Mouse (Mus musculus) midbrain, embryonic 15.5 days (tissue): ENCODE measurements around the gene Crhr2. TPM values are rescaled to one million over a fixed set of nuclear protein-coding genes. Genes with fewer than 3 reads are reported as not detected.

Source experiments
- ATAC-seq: fragments of 200-750 bp; cut with Nextera tagmentation; replicated peaks from 2 replicates; pipeline ENCODE4 v1.8.0; 2017; ENCODE audit warnings: moderate TSS enrichment
- H3K27ac ChIP-seq: fragments of 300-500 bp; sonication (generic); 2 replicates; pipeline ENCODE4 v1.5.1; 2015; ENCODE audit warnings: mild to moderate bottlenecking, inconsistent platforms
- H3K27me3 ChIP-seq: fragments of 300-500 bp; sonication (generic); replicated peaks from 2 replicates; pipeline ENCODE4 v1.6.1; 2015; ENCODE audit warnings: inconsistent platforms
- H3K36me3 ChIP-seq: fragments of 300-500 bp; sonication (generic); replicated peaks from 2 replicates; pipeline ENCODE4 v1.6.1; 2015; ENCODE audit warnings: inconsistent platforms
- H3K4me1 ChIP-seq: fragments of 300-500 bp; sonication (generic); 2 replicates; pipeline ENCODE4 v1.6.1; 2015; ENCODE audit warnings: inconsistent platforms
- H3K4me2 ChIP-seq: fragments of 300-500 bp; sonication (generic); 2 replicates; pipeline ENCODE4 v1.6.1; 2015; ENCODE audit warnings: inconsistent platforms, mild to moderate bottlenecking, moderate library complexity
- H3K4me3 ChIP-seq: fragments of 300-500 bp; sonication (generic); 2 replicates; pipeline ENCODE4 v1.5.1; 2015; ENCODE audit warnings: mild to moderate bottlenecking, inconsistent platforms
- H3K9ac ChIP-seq: fragments of 300-500 bp; sonication (generic); 2 replicates; pipeline ENCODE4 v1.6.1; 2015; ENCODE audit warnings: mild to moderate bottlenecking, inconsistent platforms
- H3K9me3 ChIP-seq: fragments of 300-500 bp; sonication (generic); 2 replicates; pipeline ENCODE4 v1.6.1; 2016; ENCODE audit warnings: inconsistent platforms
- WGBS: fragments of 180-500 bp; shearing (Covaris S2); methylation state at CpG from one replicate; pipeline ENCODE4 v1.1.7; 2015; ENCODE audit warnings: mixed read lengths; 5-methylcytosine and 5-hydroxymethylcytosine counted together
- polyA plus RNA-seq: library from polyadenylated mRNA; unstranded; fragments of >200 nt; fragmentation: Nextera tagmentation; extraction: Ambion mirVana; gene quantifications from 2 replicates; pipeline ENCODE4 v1.2.1, GENCODE M21; 2015

Gene Crhr2
- polyA plus RNA-seq, 1 experiment from 2014 or later = 2.2 TPM

DNA sequence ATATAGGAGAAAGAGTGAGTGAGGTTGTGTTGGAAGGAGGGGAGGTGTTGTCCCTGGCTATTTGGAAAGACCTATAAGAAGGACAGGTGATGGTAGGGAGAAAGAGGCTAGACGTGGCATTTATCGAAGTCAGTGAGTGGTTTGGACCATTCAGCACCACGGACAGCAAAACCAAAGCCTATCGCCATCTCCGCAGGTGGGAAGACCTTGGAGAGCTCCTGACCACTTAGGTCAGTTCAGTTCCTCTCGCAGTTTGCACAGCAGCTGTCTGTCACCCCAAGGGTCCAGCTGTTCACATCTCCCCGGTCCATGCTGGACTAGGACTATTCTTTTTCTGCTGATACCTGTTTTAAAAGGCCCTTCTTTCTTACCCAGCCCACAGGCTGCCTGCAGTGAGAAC lies 24.5 kb downstream of the Crhr2 start:
- no peaks in the 10 kb centered on the region for H3K27me3 ChIP-seq
- WGBS = 17% methylated on average over 7 of the region's 7 CpGs

DNA sequence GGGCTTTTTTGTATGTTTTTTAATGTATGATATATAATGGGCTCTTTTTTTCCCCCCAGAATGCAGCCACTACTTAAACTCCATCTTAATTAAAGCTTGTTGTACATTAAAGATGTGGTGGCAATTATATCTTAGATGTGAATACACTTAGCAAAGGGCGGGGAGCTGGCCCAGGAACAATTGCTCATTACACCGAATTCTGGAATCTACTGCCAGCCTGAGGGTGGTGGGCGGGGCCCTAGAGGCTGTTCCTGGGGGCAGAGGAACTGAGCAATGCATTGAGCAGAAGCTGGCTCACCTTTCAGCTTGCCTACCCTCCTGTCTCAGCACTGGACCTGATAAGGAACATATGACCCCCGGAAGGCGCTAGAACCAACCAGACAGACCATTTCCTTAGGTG lies 34.2 kb downstream of the Crhr2 start:
- H3K27ac ChIP-seq = no peak overlapping the region
- H3K4me2 ChIP-seq = no peak overlapping the region
- no peaks in the 10 kb centered on the region for H3K9me3 ChIP-seq
- H3K4me3 ChIP-seq = no peak overlapping the region
- no peak overlapping the region for H3K9ac ChIP-seq
- H3K27me3 ChIP-seq = no peaks in the 10 kb centered on the region
- no peaks in the 10 kb centered on the region for H3K4me1 ChIP-seq
- 83% methylated on average over 5 of the region's 5 CpGs for WGBS
- no peaks in the 10 kb centered on the region for H3K36me3 ChIP-seq
- ATAC-seq = no peak

More for the DNA sequence above, 24.5 kb downstream of the Crhr2 start:
- no peaks in the 10 kb centered on the region for H3K4me1 ChIP-seq
- H3K27ac ChIP-seq = no peak overlapping the region
- H3K4me3 ChIP-seq = no peak overlapping the region
- no peak overlapping the region for H3K9ac ChIP-seq
- H3K9me3 ChIP-seq = no peaks in the 10 kb centered on the region
- no peak overlapping the region for H3K4me2 ChIP-seq
- ATAC-seq = no peak
- no peaks in the 10 kb centered on the region for H3K36me3 ChIP-seq

DNA sequence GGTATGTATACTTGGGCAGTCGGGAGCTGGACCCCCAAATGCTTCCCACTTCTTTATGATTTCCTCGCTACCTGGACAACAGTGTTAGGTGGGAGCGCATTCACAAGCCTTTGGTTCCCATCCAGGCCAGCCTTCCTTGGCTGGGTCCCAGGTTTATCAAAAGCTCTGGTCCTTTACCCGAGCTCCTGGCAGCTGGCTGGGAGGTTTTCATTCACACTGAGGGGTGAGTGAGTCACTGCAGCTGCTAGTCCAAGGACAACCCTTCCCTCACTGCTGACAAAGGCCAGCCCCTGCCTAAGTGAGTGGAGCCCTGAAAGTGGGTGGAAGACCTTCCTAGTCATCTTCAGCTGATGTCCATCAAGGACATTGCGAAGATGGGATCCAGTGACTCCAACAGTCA lies 34.8 kb downstream of the Crhr2 start:
- no peak for ATAC-seq
- H3K4me3 ChIP-seq = no peak overlapping the region
- 61% methylated on average over 5 of the region's 5 CpGs for WGBS
- no peak overlapping the region for H3K9ac ChIP-seq
- no peaks in the 10 kb centered on the region for H3K36me3 ChIP-seq
- H3K4me2 ChIP-seq = no peak overlapping the region
- no peaks in the 10 kb centered on the region for H3K9me3 ChIP-seq
- H3K27ac ChIP-seq = no peak overlapping the region
- H3K27me3 ChIP-seq = no peaks in the 10 kb centered on the region
- no peaks in the 10 kb centered on the region for H3K4me1 ChIP-seq

DNA sequence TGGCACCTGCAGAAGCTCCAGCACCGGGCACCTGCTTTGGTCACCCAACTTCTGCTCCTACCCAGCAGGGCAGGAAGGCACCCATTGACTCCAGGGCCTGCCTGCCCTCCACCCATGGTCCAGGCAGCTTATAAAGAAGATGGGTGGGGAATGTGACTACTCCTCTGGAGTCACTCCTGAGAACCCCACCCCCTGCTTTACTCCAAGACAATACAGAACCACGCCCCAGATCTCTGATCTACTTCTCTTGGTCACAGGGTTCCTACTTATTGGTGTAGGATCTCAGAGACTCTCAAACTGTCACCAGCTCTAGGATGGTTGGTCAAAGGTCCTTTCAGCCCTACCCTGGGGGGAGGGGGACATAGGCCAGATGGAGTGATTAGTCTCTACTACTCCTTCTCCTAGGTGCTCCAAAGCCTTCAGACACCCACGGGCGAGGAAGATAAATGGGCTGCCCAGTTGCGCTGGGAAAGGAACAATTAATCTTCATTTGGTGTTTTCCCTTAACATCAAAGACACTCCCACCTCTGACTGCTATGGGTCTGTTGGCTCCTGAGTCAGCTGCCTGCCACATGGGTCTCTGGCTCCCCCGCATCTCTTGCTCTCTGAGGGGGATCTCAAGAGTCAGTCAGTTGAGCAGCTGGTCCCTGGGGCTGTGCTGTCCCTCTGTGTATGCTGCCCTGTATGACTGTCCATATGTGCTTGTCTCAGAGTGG lies 39.2 kb downstream of the Crhr2 start:
- ATAC-seq = no peak
- WGBS = 88% methylated on average over 6 of the region's 6 CpGs
- Histone ChIP-seq H3K4me3 (no peak overlapping the region), H3K4me2 (no peak overlapping the region), H3K9ac (no peak overlapping the region), H3K27ac (no peak overlapping the region), H3K27me3 (no peaks in the 10 kb centered on the region), H3K36me3 (no peaks in the 10 kb centered on the region), H3K9me3 (no peaks in the 10 kb centered on the region), H3K4me1 (no peaks in the 10 kb centered on the region)

DNA sequence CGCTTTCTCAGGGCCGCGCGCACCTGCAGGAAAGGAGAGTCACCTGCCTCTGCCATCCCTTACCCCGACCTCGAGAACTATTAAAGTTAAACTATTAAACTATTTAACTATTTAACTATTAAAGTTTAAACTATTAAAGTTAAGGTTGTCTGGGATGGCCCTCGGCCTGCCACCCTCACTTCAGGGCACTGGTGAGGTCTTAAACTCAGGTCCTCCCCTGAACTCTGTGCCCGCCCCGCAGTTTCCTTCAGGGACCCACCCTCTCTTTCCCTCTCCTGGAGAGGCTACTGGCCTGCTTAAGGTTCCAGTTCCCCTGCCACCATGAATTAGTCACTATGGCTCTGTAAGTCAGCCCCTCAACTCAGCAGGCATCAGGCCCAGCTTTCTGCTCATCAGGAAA lies 41.4 kb downstream of the Crhr2 start:
- no peak overlapping the region for H3K4me3 ChIP-seq
- H3K27me3 ChIP-seq = no peaks in the 10 kb centered on the region
- no peaks in the 10 kb centered on the region for H3K36me3 ChIP-seq
- 94% methylated on average over 9 of the region's 9 CpGs for WGBS
- no peaks in the 10 kb centered on the region for H3K9me3 ChIP-seq
- no peaks in the 10 kb centered on the region for H3K4me1 ChIP-seq
- H3K27ac ChIP-seq = no peak overlapping the region
- H3K9ac ChIP-seq = no peak overlapping the region
- no peak overlapping the region for H3K4me2 ChIP-seq
- no peak for ATAC-seq

DNA sequence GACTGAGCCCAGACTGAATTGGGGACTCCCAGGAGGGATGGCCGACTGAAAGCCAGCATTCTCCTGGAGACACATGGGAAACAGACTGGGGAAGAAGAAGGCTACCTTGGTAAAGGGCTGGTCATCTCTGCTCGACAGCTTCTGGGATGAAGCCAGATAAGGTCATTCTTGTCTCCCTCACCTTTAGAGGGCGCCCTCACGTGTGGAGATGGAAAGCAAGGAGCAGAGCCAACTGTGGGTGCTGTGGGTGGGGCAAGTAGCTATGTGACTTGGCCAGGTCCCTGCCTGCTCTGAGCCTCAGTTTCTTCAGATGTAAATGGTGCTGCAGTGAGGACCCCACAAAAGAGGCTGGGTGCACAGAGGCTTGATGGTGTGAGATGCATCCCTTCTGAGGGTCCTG lies 42.2 kb downstream of the Crhr2 start:
- H3K4me1 ChIP-seq = no peaks in the 10 kb centered on the region
- WGBS = 38% methylated on average over 4 of the region's 4 CpGs
- no peak overlapping the region for H3K4me2 ChIP-seq
- no peak overlapping the region for H3K27ac ChIP-seq
- H3K4me3 ChIP-seq = no peak overlapping the region
- no peaks in the 10 kb centered on the region for H3K27me3 ChIP-seq
- no peaks in the 10 kb centered on the region for H3K9me3 ChIP-seq
- no peak for ATAC-seq
- no peaks in the 10 kb centered on the region for H3K36me3 ChIP-seq
- H3K9ac ChIP-seq = no peak overlapping the region

DNA sequence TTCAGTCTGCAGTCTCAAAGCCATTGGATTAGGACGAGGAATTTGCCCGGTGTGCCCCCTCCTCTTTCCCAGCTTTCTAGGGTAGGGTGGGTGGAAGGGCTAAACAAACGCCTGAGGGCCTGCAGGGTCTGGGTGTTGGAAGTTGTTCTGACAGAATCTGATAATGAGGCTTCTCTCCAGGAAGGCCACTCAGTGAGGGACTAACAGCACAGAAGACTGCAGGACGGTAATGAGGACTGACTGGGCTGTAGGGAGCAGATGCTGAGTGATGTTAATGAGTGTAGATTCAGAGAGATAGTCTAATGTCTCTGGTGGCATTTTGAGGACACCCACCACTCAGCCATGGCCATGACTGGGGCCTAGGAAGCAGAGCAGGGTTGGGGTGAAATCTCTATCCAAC lies 45.5 kb downstream of the Crhr2 start:
- no peaks in the 10 kb centered on the region for H3K9me3 ChIP-seq
- no peaks in the 10 kb centered on the region for H3K36me3 ChIP-seq
- H3K4me1 ChIP-seq = no peaks in the 10 kb centered on the region
- H3K27me3 ChIP-seq = no peaks in the 10 kb centered on the region
- WGBS = 42% methylated on average over 4 of the region's 4 CpGs
- H3K4me3 ChIP-seq = no peak overlapping the region
- no peak overlapping the region for H3K27ac ChIP-seq
- H3K9ac ChIP-seq = no peak overlapping the region
- H3K4me2 ChIP-seq = no peak overlapping the region
- no peak for ATAC-seq

DNA sequence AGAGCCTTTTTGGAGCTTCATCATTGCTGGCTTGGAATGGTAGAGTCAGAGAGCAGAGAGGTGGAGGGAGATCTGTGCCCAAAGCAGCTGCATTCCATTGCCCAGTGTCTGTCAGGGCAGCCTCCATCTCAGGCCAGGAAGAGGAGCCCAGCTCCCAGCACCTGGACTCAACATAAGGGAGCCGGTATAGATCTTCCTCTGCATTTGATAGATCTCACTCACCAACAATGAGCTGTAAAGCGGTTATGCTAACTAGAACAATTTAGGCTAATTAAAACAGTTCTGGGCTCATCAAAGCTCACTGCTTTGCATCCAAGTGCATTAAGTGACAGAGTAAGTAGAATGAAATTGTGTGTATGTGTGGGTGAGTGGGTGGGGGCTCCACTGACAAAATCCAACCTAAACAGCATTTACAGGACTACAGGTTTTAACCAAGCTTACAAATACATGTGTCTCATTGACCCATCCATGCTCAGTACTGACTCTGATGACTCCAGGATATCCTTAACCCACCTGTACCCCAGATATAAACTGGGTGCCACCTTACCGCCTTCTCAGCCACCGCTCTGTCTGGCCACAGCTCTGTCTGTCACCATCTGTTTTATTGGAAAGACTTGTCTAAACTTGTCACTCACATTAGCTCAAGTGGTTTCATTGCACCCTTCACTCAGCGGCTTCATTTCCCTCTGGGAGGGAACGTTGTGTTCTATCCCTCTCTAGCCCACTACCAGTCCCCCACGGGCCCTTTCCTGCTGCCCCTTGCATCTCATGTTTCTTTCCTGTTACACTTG lies 50.4 kb downstream of the Crhr2 start:
- H3K27ac ChIP-seq = no peak overlapping the region
- no peaks in the 10 kb centered on the region for H3K9me3 ChIP-seq
- H3K4me2 ChIP-seq = no peak overlapping the region
- peaks cover 29% of the 10 kb centered on the region for H3K36me3 ChIP-seq
- no peaks in the 10 kb centered on the region for H3K27me3 ChIP-seq
- H3K4me1 ChIP-seq = no peaks in the 10 kb centered on the region
- ATAC-seq = no peak
- 87% methylated on average over 7 of the region's 7 CpGs for WGBS
- H3K4me3 ChIP-seq = no peak overlapping the region
- H3K9ac ChIP-seq = no peak overlapping the region

DNA sequence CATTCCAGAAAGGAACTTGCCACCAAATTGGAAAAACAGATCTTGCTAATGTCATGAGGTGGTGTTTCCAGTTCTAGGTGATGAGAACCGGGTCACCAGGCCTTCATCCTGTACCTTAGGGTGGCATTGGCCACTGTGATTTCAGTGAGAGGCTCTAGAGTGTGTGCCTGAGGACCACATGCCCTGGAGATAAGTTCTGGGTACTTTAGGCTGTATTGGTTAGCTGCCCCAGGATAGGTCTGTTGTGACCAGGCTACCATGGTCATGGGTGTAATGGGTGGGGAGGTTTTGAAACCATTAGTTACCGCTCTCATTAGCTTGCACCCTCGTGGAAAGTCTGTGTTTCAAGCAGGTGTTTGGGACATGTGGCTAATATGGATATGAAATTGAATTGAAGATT lies 51.4 kb downstream of the Crhr2 start:
- Histone ChIP-seq H3K9me3 (no peaks in the 10 kb centered on the region), H3K4me2 (no peak overlapping the region), H3K27ac (no peak overlapping the region), H3K9ac (no peak overlapping the region), H3K4me3 (no peak overlapping the region), H3K36me3 (peaks cover 35% of the 10 kb centered on the region), H3K27me3 (no peaks in the 10 kb centered on the region), H3K4me1 (no peaks in the 10 kb centered on the region)
- 93% methylated on average over 3 of the region's 3 CpGs for WGBS
- no peak for ATAC-seq

DNA sequence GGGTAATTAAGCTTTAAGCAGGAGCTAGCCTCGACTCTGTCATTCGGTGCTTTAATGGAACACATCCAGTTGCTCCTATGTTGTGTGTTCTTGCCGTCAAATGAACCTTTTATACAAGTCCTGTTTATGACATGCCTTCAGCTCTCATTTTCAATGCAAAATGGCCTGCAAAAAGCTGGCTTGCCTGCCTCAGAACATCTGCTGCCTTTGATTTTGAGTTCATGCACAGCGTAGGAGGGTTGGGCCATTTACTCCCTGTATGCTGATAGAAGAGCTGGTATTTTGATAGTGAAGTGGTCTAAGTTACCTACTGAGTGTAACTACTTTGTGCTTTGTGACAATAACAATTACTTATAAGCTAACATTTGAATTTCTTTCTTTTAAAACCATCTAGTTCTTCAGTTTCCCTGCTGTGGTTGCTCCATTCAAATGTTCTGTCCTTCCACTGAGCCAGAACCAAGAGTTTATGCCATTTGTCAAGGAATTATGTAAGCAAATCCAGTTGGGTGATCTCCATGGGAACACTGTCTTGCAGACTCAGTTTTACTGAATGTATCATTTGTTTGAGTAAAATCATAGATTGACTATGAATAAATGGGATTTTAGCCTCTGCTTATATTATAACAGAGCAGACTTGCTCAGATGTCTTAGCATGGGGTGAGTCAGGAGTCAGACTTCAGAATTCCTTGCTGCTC lies 56.1 kb downstream of the Crhr2 start:
- no peaks in the 10 kb centered on the region for H3K4me1 ChIP-seq
- H3K9me3 ChIP-seq = no peaks in the 10 kb centered on the region
- no peak for ATAC-seq
- no peak overlapping the region for H3K27ac ChIP-seq
- no peaks in the 10 kb centered on the region for H3K27me3 ChIP-seq
- WGBS = 88% methylated on average over 4 of the region's 4 CpGs
- peaks cover 55% of the 10 kb centered on the region for H3K36me3 ChIP-seq
- no peak overlapping the region for H3K9ac ChIP-seq
- no peak overlapping the region for H3K4me2 ChIP-seq
- H3K4me3 ChIP-seq = no peak overlapping the region

DNA sequence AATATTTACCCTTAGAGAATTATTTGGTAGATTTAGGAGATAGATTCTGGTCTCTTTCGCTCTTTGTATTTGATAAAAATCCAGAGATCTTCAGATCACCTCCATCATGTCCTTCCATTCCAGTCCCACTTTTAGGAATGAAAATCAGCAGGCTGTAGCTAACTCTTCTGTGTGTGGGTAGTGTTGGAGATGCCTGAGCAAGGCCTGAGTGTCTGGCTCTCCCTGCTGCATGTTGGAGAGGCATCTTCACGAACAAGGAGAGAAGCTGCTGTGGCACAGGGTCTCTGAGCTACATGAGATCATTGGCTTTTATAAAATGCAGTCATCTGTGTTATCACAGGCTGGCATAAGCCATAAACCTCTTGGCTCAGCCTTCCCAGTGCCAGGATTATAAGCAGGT lies 66.9 kb downstream of the Crhr2 start:
- 97% methylated on average over 2 of the region's 2 CpGs for WGBS
- no peak for ATAC-seq
- Histone ChIP-seq H3K4me2 (no peak overlapping the region), H3K36me3 (peaks cover 61% of the 10 kb centered on the region), H3K27ac (no peak overlapping the region), H3K9me3 (no peaks in the 10 kb centered on the region), H3K4me1 (no peaks in the 10 kb centered on the region), H3K27me3 (no peaks in the 10 kb centered on the region), H3K4me3 (no peak overlapping the region), H3K9ac (no peak overlapping the region)

DNA sequence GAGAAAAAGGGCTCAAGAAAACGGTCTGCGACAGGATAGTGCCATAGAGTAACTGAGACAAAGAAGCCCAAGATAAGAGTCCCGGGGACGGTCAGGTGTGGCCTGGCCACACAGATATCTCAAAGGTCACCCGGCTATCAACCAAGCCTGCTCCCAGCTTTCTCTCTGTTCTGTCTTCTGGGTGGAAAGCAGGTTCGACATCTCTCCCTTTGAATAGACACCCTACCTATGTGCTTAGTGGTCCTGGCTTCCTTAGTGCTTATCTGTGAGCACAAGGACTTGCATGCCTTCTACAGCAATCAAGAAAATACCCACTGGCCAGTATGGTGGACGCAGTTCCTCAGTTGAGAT lies 68.4 kb downstream of the Crhr2 start:
- Histone ChIP-seq H3K27ac (no peak overlapping the region), H3K4me2 (no peak overlapping the region), H3K4me1 (no peaks in the 10 kb centered on the region), H3K9ac (no peak overlapping the region), H3K4me3 (no peak overlapping the region), H3K9me3 (no peaks in the 10 kb centered on the region), H3K36me3 (peaks cover 70% of the 10 kb centered on the region), H3K27me3 (no peaks in the 10 kb centered on the region)
- 96% methylated on average over 7 of the region's 7 CpGs for WGBS
- no peak for ATAC-seq
